8 mouse cellular contexts compared by ENCODE assay signal in genomic region chr4:106939223-106939918, GRCm38 (mm10). TPM values are rescaled to one million over a fixed set of nuclear protein-coding genes. Genes with fewer than 3 reads are reported as not detected.
DNase-seq lines count a peak whose midpoint lies in the region; ATAC-seq lines count a peak whose summit lies in the region.

No protein-coding gene starts in this region.

- 24% methylated on average over 6 of the region's 6 CpGs for WGBS in heart, embryonic 10.5 days
- 15% methylated on average over 6 of the region's 6 CpGs for WGBS in embryonic facial prominence, embryonic 14.5 days
- 16% methylated on average over 6 of the region's 6 CpGs for WGBS in intestine, embryonic 15.5 days
- 49% methylated on average over 6 of the region's 6 CpGs for WGBS in liver, embryonic 12.5 days (ENCODE audit: insufficient replicate concordance)

- peaks cover 96% of the 10 kb centered on the region for H3K4me1 ChIP-seq in heart, embryonic 10.5 days
- peaks cover 43% of the 10 kb centered on the region for H3K4me1 ChIP-seq in embryonic facial prominence, embryonic 14.5 days (ENCODE audit: control insufficient read depth, insufficient read depth, low read length)
- peaks cover 71% of the 10 kb centered on the region for H3K4me1 ChIP-seq in intestine, embryonic 15.5 days (replicated peaks)
- peaks cover 96% of the 10 kb centered on the region for H3K4me1 ChIP-seq in liver, embryonic 12.5 days

- H3K27me3 ChIP-seq in heart, embryonic 10.5 days (ENCODE audit: insufficient read depth, poor library complexity, severe bottlenecking): no peaks in the 10 kb centered on the region
- no peaks in the 10 kb centered on the region for H3K27me3 ChIP-seq in embryonic facial prominence, embryonic 14.5 days (replicated peaks; ENCODE audit: control insufficient read depth, insufficient read depth, low read length)
- no peaks in the 10 kb centered on the region for H3K27me3 ChIP-seq in intestine, embryonic 15.5 days (replicated peaks)
- H3K27me3 ChIP-seq in liver, embryonic 12.5 days (replicated peaks): no peaks in the 10 kb centered on the region

- H3K9me3 ChIP-seq in heart, embryonic 10.5 days: no peaks in the 10 kb centered on the region
- H3K9me3 ChIP-seq in embryonic facial prominence, embryonic 14.5 days (ENCODE audit: control insufficient read depth, low read length): no peaks in the 10 kb centered on the region
- H3K9me3 ChIP-seq in intestine, embryonic 15.5 days: no peaks in the 10 kb centered on the region
- no peaks in the 10 kb centered on the region for H3K9me3 ChIP-seq in liver, embryonic 12.5 days (replicated peaks)

- ATAC-seq in embryonic facial prominence, embryonic 14.5 days (ENCODE audit: low read depth): peak; percentile 37; the same call in 1 of the 2 replicates
- peak; percentile 60 for ATAC-seq in intestine, embryonic 15.5 days
- ATAC-seq in liver, embryonic 12.5 days: no peak

- no peak overlapping the region for H3K9ac ChIP-seq in embryonic facial prominence, embryonic 14.5 days (ENCODE audit: low read depth, low read length)
- no peak overlapping the region for H3K9ac ChIP-seq in intestine, embryonic 15.5 days
- 0 out of 2 replicates have a peak overlapping the region, but pooled peaks have one; percentile 28 for H3K9ac ChIP-seq in liver, embryonic 12.5 days

- no peak for DNase-seq in heart, embryonic 10.5 days (ENCODE audit: low spot score)
- no peak for DNase-seq in heart, postnatal 25 days (ENCODE audit: low spot score)
- DNase-seq in adrenal gland, adult 8-10 months: peak; percentile 49
- peak; percentile 90 for DNase-seq in embryonic facial prominence, embryonic 14.5 days (ENCODE audit: low spot score)
- peak; percentile 58 for DNase-seq in retina, embryonic 14.5 days (ENCODE audit: low spot score)
- DNase-seq in urinary bladder, postnatal 10 days (ENCODE audit: low spot score): no peak

- no peak overlapping the region for H3K4me3 ChIP-seq in heart, embryonic 10.5 days
- no peak overlapping the region for H3K4me3 ChIP-seq in embryonic facial prominence, embryonic 14.5 days (ENCODE audit: low read depth, low read length)
- no peak overlapping the region for H3K4me3 ChIP-seq in intestine, embryonic 15.5 days (replicated peaks)
- H3K4me3 ChIP-seq in liver, embryonic 12.5 days: no peak overlapping the region

- H3K27ac ChIP-seq in heart, embryonic 10.5 days: peak overlapping the region; percentile 54
- H3K27ac ChIP-seq in embryonic facial prominence, embryonic 14.5 days (replicated peaks; ENCODE audit: low read depth, low read length): peak overlapping the region; percentile 42; the same call in 1 of the 2 replicates
- peak overlapping the region; percentile 52 for H3K27ac ChIP-seq in intestine, embryonic 15.5 days
- peak overlapping the region; percentile 32; the same call in 1 of the 2 replicates for H3K27ac ChIP-seq in liver, embryonic 12.5 days

- H3K4me2 ChIP-seq in embryonic facial prominence, embryonic 14.5 days (ENCODE audit: low read depth, low read length): no peak overlapping the region
- no peak overlapping the region for H3K4me2 ChIP-seq in intestine, embryonic 15.5 days (replicated peaks)
- H3K4me2 ChIP-seq in liver, embryonic 12.5 days: peak overlapping the region; percentile 17

- intact Hi-C loops in heart, postnatal 25 days (cut with DNase I): no loop called here

- H3K36me3 ChIP-seq in heart, embryonic 10.5 days: peaks cover 24% of the 10 kb centered on the region
- H3K36me3 ChIP-seq in embryonic facial prominence, embryonic 14.5 days (ENCODE audit: control insufficient read depth, insufficient read depth, low read length): peaks cover 38% of the 10 kb centered on the region; the same call in 1 of the 2 replicates
- H3K36me3 ChIP-seq in intestine, embryonic 15.5 days: no peaks in the 10 kb centered on the region; the same call in 1 of the 2 replicates
- peaks cover 86% of the 10 kb centered on the region for H3K36me3 ChIP-seq in liver, embryonic 12.5 days

RNA-seq across cellular contexts. Expression of gene Ssbp3, which starts 28.9 kb away (rescaled TPM):
- 69.6 and 139 TPM in 2 replicates for polyA plus RNA-seq in heart, embryonic 10.5 days (2016; fragmentation: Nextera tagmentation; extraction: Ambion mirVana)
- 10 to 100 TPM; 41.6 to 45.0 TPM for total RNA-seq in heart, postnatal 25 days (2021)
- 100 to 1,000 TPM in 2 of 4 experiments, 10 to 100 TPM in 2; 70.3 to 121 (median 101) TPM for total RNA-seq in adrenal gland, adult 8-10 months (2022)
- polyA plus RNA-seq in embryonic facial prominence, embryonic 14.5 days (2014; fragmentation: Nextera tagmentation; extraction: Ambion mirVana): 72.9 and 88.2 TPM in 2 replicates
- 83.7 and 86.0 TPM in 2 replicates for polyA plus RNA-seq in intestine, embryonic 15.5 days (2015; fragmentation: Nextera tagmentation; extraction: Ambion mirVana)
- 98.6 and 118 TPM in 2 replicates for polyA plus RNA-seq in liver, embryonic 12.5 days (2016; fragmentation: Nextera tagmentation; extraction: Ambion mirVana)

Comparison
In these comparisons a context has a peak if more than half of its experiments do, and no peak if none do; other contexts are left out.
1. DNase-seq: peak in adrenal gland, adult 8-10 months (single experiment), embryonic facial prominence, embryonic 14.5 days (single experiment) and retina, embryonic 14.5 days (single experiment); none in heart, embryonic 10.5 days (single experiment), heart, postnatal 25 days (single experiment) and urinary bladder, postnatal 10 days (single experiment).
2. Peak in every context shown above with its lines, with median percentiles within 50 percentile points of each other: H3K27ac ChIP-seq.